Mouse (Mus musculus) forebrain, postnatal 0 days (tissue): Measurements from ENCODE around the gene Nat8l. TPM values are rescaled to one million over a fixed set of nuclear protein-coding genes. Genes with fewer than 3 reads are reported as not detected.

ENCODE experiments used
- ATAC-seq: fragments of 200-750 bp; cut with Nextera tagmentation; 2 replicates; pipeline ENCODE4 v1.8.0; 2017; ENCODE audit warnings: mild to moderate bottlenecking, moderate library complexity
- DNase-seq: peaks from one replicate; pipeline ENCODE4 v3.0.0-alpha.2; 2015
- H3K27ac ChIP-seq: fragments of 300-500 bp; sonication (generic); 2 replicates; pipeline ENCODE4 v1.5.1; 2014; ENCODE audit warnings: low read depth, mild to moderate bottlenecking, antibody characterized with exemption, low read length, moderate library complexity, mixed read lengths
- H3K27me3 ChIP-seq: fragments of 300-500 bp; sonication (generic); 2 replicates; pipeline ENCODE4 v1.6.1; 2014; ENCODE audit warnings: mild to moderate bottlenecking, low read length, mixed read lengths; ENCODE audit not compliant: insufficient read depth
- H3K36me3 ChIP-seq: fragments of 300-500 bp; sonication (generic); 2 replicates; pipeline ENCODE4 v1.6.1; 2014; ENCODE audit warnings: mild to moderate bottlenecking, moderate library complexity; ENCODE audit not compliant: insufficient read depth
- H3K4me1 ChIP-seq: fragments of 300-500 bp; sonication (generic); 2 replicates; pipeline ENCODE4 v1.6.1; 2014; ENCODE audit warnings: antibody characterized with exemption; ENCODE audit not compliant: insufficient read depth
- H3K4me2 ChIP-seq: fragments of 300-500 bp; sonication (generic); 2 replicates; pipeline ENCODE4 v1.6.1; 2014; ENCODE audit warnings: low read depth, mild to moderate bottlenecking, moderate library complexity
- H3K4me3 ChIP-seq: fragments of 300-500 bp; sonication (generic); 2 replicates; pipeline ENCODE4 v1.5.1; 2014; ENCODE audit warnings: low read depth, low read length, mixed read lengths
- H3K9ac ChIP-seq: fragments of 300-500 bp; sonication (generic); 2 replicates; pipeline ENCODE4 v1.6.1; 2014; ENCODE audit warnings: mild to moderate bottlenecking
- H3K9me3 ChIP-seq: fragments of 300-500 bp; sonication (generic); 2 replicates; pipeline ENCODE4 v1.6.1; 2016; ENCODE audit warnings: low read length
- CTCF ChIP-seq: sonication (generic); IDR thresholded peaks from 2 replicates; pipeline ENCODE4 v1.5.1; 2016; ENCODE audit warnings: antibody characterized with exemption, control low read depth, low read depth
- WGBS: fragments of 180-500 bp; shearing (Covaris S2); extraction: QIAGEN DNeasy Blood & Tissue Kit; methylation state at CpG from one replicate; pipeline ENCODE4 v1.1.7; 2014; 5-methylcytosine and 5-hydroxymethylcytosine counted together
- polyA plus RNA-seq: library from polyadenylated mRNA; unstranded; fragments of >200 nt; fragmentation: Nextera tagmentation; extraction: Ambion mirVana; gene quantifications from 2 replicates; pipeline ENCODE4 v1.2.1, GENCODE M21; 2015
- total RNA-seq: library from RNA; depleted of rRNA; stranded (reverse); fragments of >200 nt; gene quantifications from 2 replicates; pipeline ENCODE4 v1.2.3, GENCODE M21; 2014

Nat8l gene
- total and polyA plus RNA-seq, 2 experiments from 2014 or later, result 4.9 to 31.8 TPM

DNA sequence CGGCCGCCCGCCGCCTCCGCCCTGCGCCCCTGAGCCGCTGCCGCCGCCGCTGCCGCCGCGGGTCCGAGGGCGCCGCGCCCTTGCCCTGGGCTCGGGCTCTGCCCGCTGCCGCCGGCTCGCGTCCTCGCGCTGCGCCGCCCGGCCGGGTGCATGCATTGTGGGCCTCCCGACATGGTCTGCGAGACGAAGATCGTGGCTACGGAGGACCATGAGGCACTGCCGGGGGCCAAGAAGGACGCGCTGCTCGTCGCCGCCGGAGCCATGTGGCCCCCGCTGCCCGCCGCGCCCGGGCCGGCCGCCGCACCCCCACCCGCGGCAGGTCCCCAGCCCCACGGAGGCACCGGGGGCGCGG lies 886 bp downstream of the Nat8l start:
- Histone ChIP-seq H3K27me3 (no peaks in the 10 kb centered on the region), H3K4me2 (peak overlapping the region; percentile 78), H3K4me1 (peaks cover 30% of the 10 kb centered on the region), H3K4me3 (peak overlapping the region; percentile 71), H3K9me3 (no peaks in the 10 kb centered on the region), H3K27ac (peak overlapping the region; percentile 96), H3K9ac (peak overlapping the region; percentile 87), H3K36me3 (peaks cover 28% of the 10 kb centered on the region; the same call in 1 of the 2 replicates)
- DNase-seq (no peak), ATAC-seq (peak; percentile 32)
- no peak for TF ChIP-seq CTCF
- under 1% methylated on average over 50 of the region's 55 CpGs for WGBS

DNA sequence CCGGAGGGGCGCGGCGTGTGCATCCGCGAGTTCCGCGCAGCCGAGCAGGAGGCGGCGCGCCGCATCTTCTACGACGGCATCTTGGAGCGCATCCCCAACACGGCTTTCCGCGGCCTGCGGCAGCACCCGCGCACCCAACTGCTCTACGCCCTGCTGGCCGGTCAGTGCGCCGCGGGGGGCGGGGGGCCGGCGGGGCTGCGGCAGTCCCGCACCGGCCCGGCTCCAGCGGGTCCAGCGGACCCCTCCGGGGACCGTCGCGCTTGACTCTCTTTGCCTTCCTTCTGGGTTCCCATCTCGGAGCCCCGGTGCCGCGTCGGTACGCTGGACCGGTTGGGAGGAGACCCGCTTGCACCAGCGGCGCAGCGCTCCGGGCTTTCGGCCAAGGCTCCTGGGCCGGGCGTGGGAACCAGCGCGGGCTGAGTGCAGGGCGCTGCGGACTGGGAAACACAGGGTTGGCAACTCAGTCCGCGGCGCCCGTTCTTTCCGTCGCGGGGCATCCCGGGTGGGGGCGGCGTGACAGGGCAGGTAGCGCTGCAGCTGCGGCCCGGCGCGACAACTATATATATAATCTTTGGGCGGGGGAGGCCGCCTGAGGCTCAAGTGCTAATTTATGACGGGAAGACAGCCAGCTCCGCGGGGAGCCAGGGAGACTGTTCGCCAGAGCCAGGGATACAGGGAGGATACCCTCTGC lies 1.4 kb downstream of the Nat8l start:
- no peak for TF ChIP-seq CTCF
- Histone ChIP-seq H3K4me1 (peaks cover 30% of the 10 kb centered on the region), H3K4me2 (peak overlapping the region; percentile 78), H3K27me3 (no peaks in the 10 kb centered on the region), H3K9me3 (no peaks in the 10 kb centered on the region), H3K9ac (peak overlapping the region; percentile 87), H3K36me3 (peaks cover 32% of the 10 kb centered on the region; the same call in 1 of the 2 replicates), H3K27ac (peak overlapping the region; percentile 96), H3K4me3 (peak overlapping the region; percentile 71)
- DNase-seq (peak; percentile 73), ATAC-seq (peak; percentile 40)
- 2% methylated on average over 61 of the region's 80 CpGs for WGBS

DNA sequence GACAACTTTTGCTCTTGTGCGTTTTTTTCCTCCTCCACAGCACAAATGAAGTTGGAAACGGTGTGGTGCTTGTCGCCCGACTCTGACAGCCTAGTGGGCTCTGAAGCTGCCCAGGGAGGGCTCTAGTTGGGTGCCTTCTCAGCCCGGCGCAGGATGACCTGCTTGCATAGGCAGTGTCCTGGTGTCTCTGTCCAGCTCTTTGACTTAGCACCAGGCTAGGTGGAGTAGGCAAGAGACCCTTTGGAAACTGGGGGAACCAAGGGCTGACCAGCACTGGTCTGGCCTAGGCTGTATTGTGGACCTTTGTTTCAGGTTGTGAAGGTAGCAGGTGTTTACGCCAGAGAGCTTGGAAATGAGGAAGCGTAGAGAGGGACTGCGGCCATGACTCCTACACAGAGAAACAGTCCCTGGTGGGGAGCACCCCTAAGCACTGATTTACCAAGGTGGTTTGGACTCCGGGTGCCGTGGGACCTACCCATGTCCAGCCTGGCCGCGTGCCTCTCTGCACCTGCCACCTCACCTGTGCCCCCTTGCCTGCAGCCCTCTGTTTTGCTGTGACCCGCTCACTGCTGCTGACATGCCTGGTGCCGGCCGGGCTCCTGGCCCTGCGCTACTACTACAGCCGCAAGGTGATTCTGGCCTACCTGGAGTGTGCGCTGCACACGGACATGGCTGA lies 2.2 kb downstream of the Nat8l start:
- peak overlapping the region; percentile 78 for H3K4me2 ChIP-seq
- TF ChIP-seq CTCF, result no peak
- H3K4me3 ChIP-seq, result peak overlapping the region; percentile 71
- ATAC-seq (no peak), DNase-seq (no peak)
- H3K36me3 ChIP-seq, result peaks cover 33% of the 10 kb centered on the region; the same call in 1 of the 2 replicates
- H3K9me3 ChIP-seq, result no peaks in the 10 kb centered on the region
- no peaks in the 10 kb centered on the region for H3K27me3 ChIP-seq
- WGBS, result 70% methylated on average over 20 of the region's 20 CpGs
- H3K9ac ChIP-seq, result peak overlapping the region; percentile 87
- no peak overlapping the region for H3K27ac ChIP-seq
- H3K4me1 ChIP-seq, result peaks cover 30% of the 10 kb centered on the region

- H3K4me3 ChIP-seq, result peak overlapping the region; percentile 71
- peak overlapping the region; percentile 78 for H3K4me2 ChIP-seq
- no peak overlapping the region for H3K27ac ChIP-seq
- TF ChIP-seq CTCF, result no peak
- H3K9me3 ChIP-seq, result no peaks in the 10 kb centered on the region
- WGBS, result 84% methylated on average over 3 of the region's 3 CpGs
- H3K36me3 ChIP-seq, result peaks cover 33% of the 10 kb centered on the region; the same call in 1 of the 2 replicates
- H3K9ac ChIP-seq, result 0 out of 2 replicates have a peak overlapping the region, but pooled peaks have one; percentile 87
- no peaks in the 10 kb centered on the region for H3K27me3 ChIP-seq
- DNase-seq, result no peak
- ATAC-seq, result no peak
- peaks cover 30% of the 10 kb centered on the region for H3K4me1 ChIP-seq
Measured at GRCm38 (mm10) chr5:33998505-33998877, 2.7 kb downstream of the Nat8l start.

DNA sequence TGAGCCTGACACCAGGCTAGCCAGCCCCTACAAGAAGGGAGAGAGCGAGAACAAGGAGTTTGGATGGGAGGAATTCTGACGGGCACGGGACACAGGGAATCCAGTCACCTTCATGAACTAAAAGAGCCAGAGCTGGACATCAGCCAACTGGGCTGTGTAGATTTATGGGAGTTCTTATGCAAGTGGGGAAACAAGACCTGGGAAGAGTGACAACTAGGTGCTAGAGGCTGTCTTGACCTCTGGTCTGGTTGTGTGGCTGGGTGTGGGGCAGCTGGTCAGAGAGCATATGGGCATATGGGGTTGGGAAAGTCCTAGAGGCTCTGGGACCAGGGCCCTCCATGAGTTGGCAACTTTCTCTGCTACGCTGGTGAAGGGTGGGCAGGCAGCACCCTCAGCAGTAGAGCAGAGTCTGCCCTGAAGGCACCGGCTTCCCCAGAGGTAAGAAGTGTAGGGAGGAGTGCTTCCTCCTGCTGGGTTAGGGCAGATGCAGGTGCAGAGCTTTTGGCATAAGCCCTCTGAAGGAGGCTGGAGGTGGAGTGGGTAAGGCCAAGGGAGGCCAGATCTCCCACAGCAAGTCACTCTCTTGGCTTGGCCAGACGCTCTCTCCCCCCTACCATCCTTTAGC lies 3.8 kb downstream of the Nat8l start:
- H3K9ac ChIP-seq, result no peak overlapping the region
- peaks cover 39% of the 10 kb centered on the region; the same call in 1 of the 2 replicates for H3K36me3 ChIP-seq
- ATAC-seq (no peak), DNase-seq (no peak)
- no peaks in the 10 kb centered on the region for H3K27me3 ChIP-seq
- H3K27ac ChIP-seq, result no peak overlapping the region
- peaks cover 30% of the 10 kb centered on the region for H3K4me1 ChIP-seq
- no peak overlapping the region for H3K4me3 ChIP-seq
- peak overlapping the region; percentile 78 for H3K4me2 ChIP-seq
- WGBS, result 77% methylated on average over 6 of the region's 6 CpGs
- no peak for TF ChIP-seq CTCF
- H3K9me3 ChIP-seq, result no peaks in the 10 kb centered on the region

DNA sequence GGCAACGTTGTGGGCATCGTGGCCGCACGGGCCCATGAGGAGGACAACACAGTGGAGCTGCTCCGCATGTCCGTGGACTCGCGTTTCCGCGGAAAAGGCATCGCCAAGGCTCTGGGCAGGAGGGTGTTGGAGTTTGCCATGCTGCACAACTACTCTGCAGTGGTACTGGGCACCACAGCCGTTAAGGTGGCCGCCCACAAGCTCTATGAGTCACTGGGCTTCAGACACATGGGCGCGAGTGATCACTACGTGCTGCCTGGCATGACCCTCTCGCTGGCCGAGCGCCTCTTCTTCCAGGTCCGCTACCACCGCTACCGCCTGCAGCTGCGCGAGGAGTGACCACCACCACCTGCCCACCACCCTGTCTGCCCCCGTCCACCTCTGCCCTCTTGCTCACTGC lies 5.0 kb downstream of the Nat8l start:
- H3K27me3 ChIP-seq, result no peaks in the 10 kb centered on the region
- no peak overlapping the region for H3K4me2 ChIP-seq
- DNase-seq, result no peak
- 95% methylated on average over 25 of the region's 25 CpGs for WGBS
- no peak overlapping the region for H3K27ac ChIP-seq
- H3K9me3 ChIP-seq, result no peaks in the 10 kb centered on the region
- no peak for ATAC-seq
- H3K4me3 ChIP-seq, result no peak overlapping the region
- no peak overlapping the region for H3K9ac ChIP-seq
- peaks cover 23% of the 10 kb centered on the region for H3K4me1 ChIP-seq
- no peak for TF ChIP-seq CTCF
- peaks cover 39% of the 10 kb centered on the region; the same call in 1 of the 2 replicates for H3K36me3 ChIP-seq

DNA sequence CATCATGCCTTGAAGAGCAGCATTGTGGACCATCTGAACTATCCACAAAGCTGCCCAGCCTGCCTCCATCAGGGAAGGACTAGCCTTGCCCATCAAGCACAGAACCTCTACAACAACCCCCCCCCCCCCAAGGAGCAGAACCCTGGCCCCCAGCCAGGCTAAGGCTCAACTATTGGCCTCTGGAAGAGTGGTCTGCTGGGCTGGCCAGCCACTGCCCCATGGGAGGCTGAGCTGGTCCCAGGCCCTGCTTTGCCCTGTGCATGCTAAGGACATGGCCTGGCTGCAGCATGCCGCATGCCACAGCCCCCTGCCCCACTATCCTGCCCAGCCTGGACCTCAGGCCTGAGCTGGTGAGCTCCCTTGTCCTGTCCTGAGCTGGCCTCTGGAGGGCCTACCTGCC lies 5.6 kb downstream of the Nat8l start:
- WGBS, result 100% methylated on average over 1 of the region's 1 CpGs

More for the DNA sequence above, 5.6 kb downstream of the Nat8l start:
- DNase-seq (no peak), ATAC-seq (no peak)
- H3K4me2 ChIP-seq, result no peak overlapping the region
- no peak for TF ChIP-seq CTCF
- no peak overlapping the region for H3K4me3 ChIP-seq
- H3K27ac ChIP-seq, result no peak overlapping the region
- H3K36me3 ChIP-seq, result peaks cover 39% of the 10 kb centered on the region; the same call in 1 of the 2 replicates
- H3K4me1 ChIP-seq, result peaks cover 23% of the 10 kb centered on the region
- no peaks in the 10 kb centered on the region for H3K27me3 ChIP-seq
- no peaks in the 10 kb centered on the region for H3K9me3 ChIP-seq
- no peak overlapping the region for H3K9ac ChIP-seq
